Mouse (Mus musculus) heart, embryonic 12.5 days (tissue): ENCODE data around the gene Epb42. TPM values are rescaled to one million over a fixed set of nuclear protein-coding genes. Genes with fewer than 3 reads are reported as not detected.

Experiments used
- microRNA-seq: library from miRNA; unstranded; fragments of <30 nt; microRNA quantifications from one replicate; pipeline ENCODE4, GENCODE M21; 2017
- polyA plus RNA-seq: library from polyadenylated mRNA; unstranded; fragments of >200 nt; fragmentation: Nextera tagmentation; extraction: Ambion mirVana; gene quantifications from 2 replicates; pipeline ENCODE4 v1.2.1, GENCODE M21; 2016

The Epb42 gene
- polyA plus RNA-seq, 1 experiment from 2014 or later = 18.2 TPM

Small RNA genes lying within 50 kb of the gene (microRNA-seq; reads per million reads assigned to microRNA genes)
- not detected for gene Gm44325

Other genes with a start within 250 kb of the Epb42 start
- 9.5 and 10.8 TPM in 2 replicates for gene Cdan1, start 186.9 kb downstream of the Epb42 start, polyA plus RNA-seq
- gene Ttbk2, start 186.5 kb downstream of the Epb42 start, polyA plus RNA-seq = 4.8 and 5.1 TPM in 2 replicates
- gene Ubr1, start 66.4 kb downstream of the Epb42 start, polyA plus RNA-seq = 19.6 and 20.9 TPM in 2 replicates
- 2.0 and 2.8 TPM in 2 replicates for gene Tmem62, start 60.1 kb downstream of the Epb42 start, polyA plus RNA-seq
- 38.1 and 38.5 TPM in 2 replicates for gene Ccndbp1, start 28.7 kb downstream of the Epb42 start, polyA plus RNA-seq
- gene Tgm5, start 48.8 kb upstream of the Epb42 start, polyA plus RNA-seq = not detected in 2 replicates
- gene Tgm7, start 72.7 kb upstream of the Epb42 start, polyA plus RNA-seq = not detected in 2 replicates
- 13.5 and 13.7 TPM in 2 replicates for gene Adal, start 103.4 kb upstream of the Epb42 start, polyA plus RNA-seq
- gene Lcmt2, start 103.6 kb upstream of the Epb42 start, polyA plus RNA-seq = 15.1 and 17.4 TPM in 2 replicates
- 45.2 and 46.4 TPM in 2 replicates for gene Tubgcp4, start 133.6 kb upstream of the Epb42 start, polyA plus RNA-seq
- 6.8 and 7.9 TPM in 2 replicates for gene Zscan29, start 134.1 kb upstream of the Epb42 start, polyA plus RNA-seq
- gene Trp53bp1, start 234.3 kb upstream of the Epb42 start, polyA plus RNA-seq = 69.8 and 78.4 TPM in 2 replicates